Mouse (Mus musculus): ENCODE measurements around the gene Syne1. TPM values are rescaled to one million over a fixed set of nuclear protein-coding genes. Genes with fewer than 3 reads are reported as not detected.
A peak's percentile ranks its signal among the peaks of the same experiment; 100 is the strongest.

The Syne1 gene
- total and polyA plus RNA-seq, 2 experiments from 2014 or later, result 25.9 to 71.2 TPM

GRCm38 (mm10) chr10:5323741-5324395 lies 227.4 kb downstream of the Syne1 start:
- Histone ChIP-seq H3K27me3 (ENCODE audit: control insufficient read depth, insufficient read depth, low read length) (no peaks in the 10 kb centered on the region), H3K9ac (replicated peaks; ENCODE audit: low read depth, low read length) (no peak overlapping the region), H3K36me3 (replicated peaks; ENCODE audit: control insufficient read depth, insufficient read depth, low read length) (no peaks in the 10 kb centered on the region), H3K9me3 (replicated peaks; ENCODE audit: control insufficient read depth, low read length) (no peaks in the 10 kb centered on the region), H3K4me3 (ENCODE audit: low read depth, low read length) (no peak overlapping the region), H3K4me1 (ENCODE audit: control insufficient read depth, insufficient read depth) (no peaks in the 10 kb centered on the region), H3K4me2 (ENCODE audit: low read depth, low read length) (no peak overlapping the region), H3K27ac (ENCODE audit: low read depth) (no peak overlapping the region)
- WGBS, result 80% methylated on average over 11 of the region's 11 CpGs
- TF ChIP-seq CTCF (IDR thresholded peaks at IDR 0.05; ENCODE audit: low read depth), result no peak
- TF ChIP-seq EP300 (IDR thresholded peaks at IDR 0.05; ENCODE audit: low read depth), result no peak
- DNase-seq (ENCODE audit: low spot score) (no peak), ATAC-seq (ENCODE audit: insufficient read depth, low read depth) (no peak)

GRCm38 (mm10) chr10:5322562-5322961 lies 228.7 kb downstream of the Syne1 start:
- H3K9ac ChIP-seq (replicated peaks; ENCODE audit: low read depth, low read length), result no peak overlapping the region
- H3K27ac ChIP-seq (ENCODE audit: low read depth), result no peak overlapping the region
- no peak overlapping the region for H3K4me2 ChIP-seq (ENCODE audit: low read depth, low read length)
- H3K36me3 ChIP-seq (replicated peaks; ENCODE audit: control insufficient read depth, insufficient read depth, low read length), result no peaks in the 10 kb centered on the region
- ATAC-seq (ENCODE audit: insufficient read depth, low read depth) (no peak), DNase-seq (ENCODE audit: low spot score) (no peak)
- no peak for TF ChIP-seq EP300 (IDR thresholded peaks at IDR 0.05; ENCODE audit: low read depth)
- no peaks in the 10 kb centered on the region for H3K4me1 ChIP-seq (ENCODE audit: control insufficient read depth, insufficient read depth)
- no peaks in the 10 kb centered on the region for H3K9me3 ChIP-seq (replicated peaks; ENCODE audit: control insufficient read depth, low read length)
- H3K4me3 ChIP-seq (ENCODE audit: low read depth, low read length), result no peak overlapping the region
- no peaks in the 10 kb centered on the region for H3K27me3 ChIP-seq (ENCODE audit: control insufficient read depth, insufficient read depth, low read length)
- WGBS, result 27% methylated on average over 7 of the region's 7 CpGs

- Histone ChIP-seq H3K27me3 (ENCODE audit: control insufficient read depth, insufficient read depth, low read length) (no peaks in the 10 kb centered on the region), H3K36me3 (replicated peaks; ENCODE audit: control insufficient read depth, insufficient read depth, low read length) (no peaks in the 10 kb centered on the region), H3K4me3 (ENCODE audit: low read depth, low read length) (no peak overlapping the region), H3K4me1 (ENCODE audit: control insufficient read depth, insufficient read depth) (no peaks in the 10 kb centered on the region), H3K9me3 (replicated peaks; ENCODE audit: control insufficient read depth, low read length) (no peaks in the 10 kb centered on the region), H3K27ac (ENCODE audit: low read depth) (no peak overlapping the region), H3K9ac (replicated peaks; ENCODE audit: low read depth, low read length) (no peak overlapping the region), H3K4me2 (ENCODE audit: low read depth, low read length) (no peak overlapping the region)
- peak; percentile 32 for DNase-seq (ENCODE audit: low spot score)
- ATAC-seq (ENCODE audit: insufficient read depth, low read depth), result 0 out of 2 replicates have a peak, but pooled peaks have one; percentile 39
- WGBS, result 12% methylated on average over 6 of the region's 6 CpGs
- TF ChIP-seq CTCF (IDR thresholded peaks at IDR 0.05; ENCODE audit: low read depth), result peak; percentile 70
- TF ChIP-seq EP300 (IDR thresholded peaks at IDR 0.05; ENCODE audit: low read depth), result no peak
These were observed 233.7 kb downstream of the Syne1 start for GRCm38 (mm10) chr10:5317602-5318001.

- Histone ChIP-seq H3K27me3 (ENCODE audit: control insufficient read depth, insufficient read depth, low read length) (no peaks in the 10 kb centered on the region), H3K4me2 (ENCODE audit: low read depth, low read length) (no peak overlapping the region), H3K27ac (ENCODE audit: low read depth) (no peak overlapping the region), H3K36me3 (replicated peaks; ENCODE audit: control insufficient read depth, insufficient read depth, low read length) (no peaks in the 10 kb centered on the region), H3K4me1 (ENCODE audit: control insufficient read depth, insufficient read depth) (no peaks in the 10 kb centered on the region), H3K4me3 (ENCODE audit: low read depth, low read length) (no peak overlapping the region), H3K9ac (replicated peaks; ENCODE audit: low read depth, low read length) (no peak overlapping the region), H3K9me3 (replicated peaks; ENCODE audit: control insufficient read depth, low read length) (no peaks in the 10 kb centered on the region)
- ATAC-seq (ENCODE audit: insufficient read depth, low read depth) (no peak), DNase-seq (ENCODE audit: low spot score) (no peak)
- TF ChIP-seq EP300 (IDR thresholded peaks at IDR 0.05; ENCODE audit: low read depth) (no peak), CTCF (IDR thresholded peaks at IDR 0.05; ENCODE audit: low read depth) (no peak)
- WGBS, result 76% methylated on average over 4 of the region's 4 CpGs
These were observed 238.8 kb downstream of the Syne1 start for GRCm38 (mm10) chr10:5312437-5312836.

- no peaks in the 10 kb centered on the region for H3K4me1 ChIP-seq (ENCODE audit: control insufficient read depth, insufficient read depth)
- no peaks in the 10 kb centered on the region for H3K36me3 ChIP-seq (replicated peaks; ENCODE audit: control insufficient read depth, insufficient read depth, low read length)
- H3K4me2 ChIP-seq (ENCODE audit: low read depth, low read length), result no peak overlapping the region
- H3K27ac ChIP-seq (ENCODE audit: low read depth), result no peak overlapping the region
- no peaks in the 10 kb centered on the region for H3K9me3 ChIP-seq (replicated peaks; ENCODE audit: control insufficient read depth, low read length)
- H3K4me3 ChIP-seq (ENCODE audit: low read depth, low read length), result no peak overlapping the region
- WGBS, result 43% methylated on average over 4 of the region's 4 CpGs
- H3K27me3 ChIP-seq (ENCODE audit: control insufficient read depth, insufficient read depth, low read length), result no peaks in the 10 kb centered on the region
- DNase-seq (ENCODE audit: low spot score) (no peak), ATAC-seq (ENCODE audit: insufficient read depth, low read depth) (no peak)
- TF ChIP-seq CTCF (IDR thresholded peaks at IDR 0.05; ENCODE audit: low read depth) (no peak), EP300 (IDR thresholded peaks at IDR 0.05; ENCODE audit: low read depth) (no peak)
- H3K9ac ChIP-seq (replicated peaks; ENCODE audit: low read depth, low read length), result no peak overlapping the region
These were observed 241.1 kb downstream of the Syne1 start for GRCm38 (mm10) chr10:5309961-5310713.

All from heart, postnatal 0 days (tissue).